Mouse (Mus musculus) myocyte (in vitro differentiated cells): ENCODE data around the gene Gnaq. TPM values are rescaled to one million over a fixed set of nuclear protein-coding genes. Genes with fewer than 3 reads are reported as not detected.

Experiments
- H3K27me3 ChIP-seq: one replicate; pipeline ENCODE4 v1.6.1; 2011; ENCODE audit not compliant: control insufficient read depth, insufficient read depth, insufficient read length
- H3K36me3 ChIP-seq: one replicate; pipeline ENCODE4 v1.6.1; 2011; ENCODE audit not compliant: control insufficient read depth, insufficient read depth
- H3K4me2 ChIP-seq: one replicate; pipeline ENCODE4 v1.6.1; 2011; ENCODE audit warnings: low read depth, control low read depth
- H3K4me3 ChIP-seq: one replicate; pipeline ENCODE4 v1.5.1; 2011; ENCODE audit warnings: mild to moderate bottlenecking, control low read depth, moderate library complexity
- H3K79me2 ChIP-seq: one replicate; pipeline ENCODE4 v1.6.1; 2011; ENCODE audit not compliant: control insufficient read depth, insufficient read depth
- H3ac ChIP-seq: one replicate; pipeline ENCODE4 v1.6.1; 2011; ENCODE audit not compliant: control insufficient read depth, insufficient read length
- CEBPB ChIP-seq: IDR thresholded peaks from 2 replicates; pipeline ENCODE4 v1.6.1; 2011; ENCODE audit warnings: mild to moderate bottlenecking, moderate library complexity; ENCODE audit not compliant: poor library complexity, insufficient read depth, severe bottlenecking
- E2F4 ChIP-seq: IDR thresholded peaks from one replicate; pipeline ENCODE4 v1.6.1; 2011; ENCODE audit warnings: mild to moderate bottlenecking, control low read depth, moderate library complexity; ENCODE audit not compliant: insufficient read depth
- MAX ChIP-seq: IDR thresholded peaks from one replicate; pipeline ENCODE4 v1.6.1; 2011; ENCODE audit warnings: low read depth, mild to moderate bottlenecking, control low read depth
- MYOD1 ChIP-seq, 3 experiments: IDR thresholded peaks; one replicate each; pipeline ENCODE4 v1.6.1; 2011; ENCODE audit warnings: control low read depth in 2 of 3, low read depth in 2 of 3, mild to moderate bottlenecking in 2 of 3, moderate library complexity in 1 of 3; ENCODE audit not compliant: insufficient read length in 2 of 3, control insufficient read depth in 1 of 3
- MYOG ChIP-seq, 3 experiments: IDR thresholded peaks; one replicate each; pipeline ENCODE4 v1.6.1; 2011; ENCODE audit warnings: control low read depth in 2 of 3, low read depth in 2 of 3, mild to moderate bottlenecking in 2 of 3; ENCODE audit not compliant: insufficient read length in 2 of 3, control insufficient read depth in 1 of 3, insufficient read depth in 1 of 3
- POLR2A ChIP-seq: IDR thresholded peaks from one replicate; pipeline ENCODE4 v1.6.1; 2011; ENCODE audit warnings: low read depth, mild to moderate bottlenecking, control low read depth, moderate library complexity; ENCODE audit not compliant: insufficient read length
- POLR2AphosphoS2 ChIP-seq: IDR thresholded peaks from one replicate; pipeline ENCODE4 v1.6.1; 2011; ENCODE audit warnings: low read depth, control low read depth; ENCODE audit not compliant: insufficient read length
- REST ChIP-seq: IDR thresholded peaks from one replicate; pipeline ENCODE4 v1.6.1; 2011; ENCODE audit warnings: mild to moderate bottlenecking, control low read depth, moderate library complexity; ENCODE audit not compliant: insufficient read depth, insufficient read length
- SRF ChIP-seq: IDR thresholded peaks from one replicate; pipeline ENCODE4 v1.6.1; 2011; ENCODE audit warnings: low read depth; ENCODE audit not compliant: control insufficient read depth, insufficient read length
- TCF12 ChIP-seq: IDR thresholded peaks from one replicate; pipeline ENCODE4 v1.6.1; 2011; ENCODE audit warnings: mild to moderate bottlenecking, control low read depth; ENCODE audit not compliant: poor library complexity, insufficient read depth, severe bottlenecking
- TCF3 ChIP-seq: IDR thresholded peaks from one replicate; pipeline ENCODE4 v1.6.1; 2011; ENCODE audit warnings: low read depth, control low read depth; ENCODE audit not compliant: insufficient read length
- USF1 ChIP-seq: IDR thresholded peaks from one replicate; pipeline ENCODE4 v1.6.1; 2011; ENCODE audit warnings: low read depth, mild to moderate bottlenecking, control low read depth, moderate library complexity
- polyA plus RNA-seq: library from polyadenylated mRNA; unstranded; fragments of >200 nt; fragmentation: generic; extraction: Trizol; gene quantifications from one replicate; pipeline ENCODE4 v1.2.1, GENCODE M21; 2012; ENCODE audit warnings: missing spikeins

The Gnaq gene
- polyA plus RNA-seq, 1 experiment = 8.3 TPM

DNA sequence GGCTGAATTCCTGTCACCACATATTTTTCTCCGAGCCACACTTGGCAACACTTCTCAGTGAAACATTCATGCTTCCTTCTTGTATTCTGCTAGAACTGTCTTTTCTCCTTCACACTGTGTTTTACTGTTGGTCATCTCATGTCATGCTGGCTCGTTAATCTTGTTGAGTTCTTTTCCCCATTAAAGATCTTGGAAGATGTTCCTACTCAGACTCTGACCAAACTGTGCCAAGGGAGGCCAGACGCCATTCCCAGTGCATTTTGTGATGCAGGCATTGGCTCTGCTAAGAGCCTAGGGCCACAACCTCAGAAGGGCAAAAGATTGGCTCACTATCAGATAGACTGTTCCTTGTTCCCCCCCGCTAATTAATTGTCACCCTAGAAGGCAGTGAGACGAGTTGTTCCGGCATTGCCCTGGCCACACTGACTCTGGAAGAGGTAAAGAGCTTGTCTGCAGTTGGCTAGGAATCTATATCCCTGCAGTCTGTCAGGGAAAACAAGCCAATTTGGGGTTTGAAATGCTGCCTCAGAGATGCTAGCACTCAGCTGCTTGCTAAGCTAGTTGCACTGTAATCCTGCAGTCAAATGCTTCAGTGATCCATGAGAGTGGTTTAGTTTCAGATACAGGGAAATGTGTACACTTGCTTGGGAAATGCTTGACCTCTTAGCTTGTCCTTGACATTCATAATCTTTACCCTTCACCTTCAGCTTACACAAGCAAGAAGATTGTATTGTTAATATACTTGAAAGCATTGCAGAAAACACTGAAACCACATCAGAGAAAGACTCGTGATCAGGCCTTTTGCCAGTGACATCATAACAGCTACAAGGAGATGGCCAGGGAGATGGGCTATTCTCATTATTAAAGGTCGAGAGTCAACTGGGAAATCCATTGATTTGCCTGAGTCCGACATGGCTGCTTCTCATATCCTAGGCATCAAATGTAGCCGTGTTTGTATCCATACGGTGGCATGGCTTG, 152.7 kb downstream of the Gnaq start:
- no peak for TF ChIP-seq SRF
- no peak for TF ChIP-seq CEBPB
- no peak for TF ChIP-seq MAX
- TF ChIP-seq TCF3 = no peak
- TF ChIP-seq TCF12 = no peak
- TF ChIP-seq MYOG (IDR thresholded peaks at IDR 0.05; ENCODE audit: control insufficient read depth in 1 of 3, insufficient read depth in 1 of 3, insufficient read length in 2 of 3, low read depth in 2 of 3) = no peak
- TF ChIP-seq POLR2AphosphoS2 = no peak
- TF ChIP-seq POLR2A = no peak
- TF ChIP-seq MYOD1 (IDR thresholded peaks at IDR 0.05; ENCODE audit: control insufficient read depth in 1 of 3, insufficient read length in 2 of 3, low read depth in 2 of 3) = no peak
- TF ChIP-seq E2F4 = no peak
- no peak for TF ChIP-seq REST
- TF ChIP-seq USF1 = no peak
- Histone ChIP-seq H3K27me3 (no peaks in the 10 kb centered on the region), H3K36me3 (no peaks in the 10 kb centered on the region), H3K4me2 (no peak overlapping the region), H3K4me3 (no peak overlapping the region), H3ac (no peak overlapping the region), H3K79me2 (peaks cover 9% of the 10 kb centered on the region)

DNA sequence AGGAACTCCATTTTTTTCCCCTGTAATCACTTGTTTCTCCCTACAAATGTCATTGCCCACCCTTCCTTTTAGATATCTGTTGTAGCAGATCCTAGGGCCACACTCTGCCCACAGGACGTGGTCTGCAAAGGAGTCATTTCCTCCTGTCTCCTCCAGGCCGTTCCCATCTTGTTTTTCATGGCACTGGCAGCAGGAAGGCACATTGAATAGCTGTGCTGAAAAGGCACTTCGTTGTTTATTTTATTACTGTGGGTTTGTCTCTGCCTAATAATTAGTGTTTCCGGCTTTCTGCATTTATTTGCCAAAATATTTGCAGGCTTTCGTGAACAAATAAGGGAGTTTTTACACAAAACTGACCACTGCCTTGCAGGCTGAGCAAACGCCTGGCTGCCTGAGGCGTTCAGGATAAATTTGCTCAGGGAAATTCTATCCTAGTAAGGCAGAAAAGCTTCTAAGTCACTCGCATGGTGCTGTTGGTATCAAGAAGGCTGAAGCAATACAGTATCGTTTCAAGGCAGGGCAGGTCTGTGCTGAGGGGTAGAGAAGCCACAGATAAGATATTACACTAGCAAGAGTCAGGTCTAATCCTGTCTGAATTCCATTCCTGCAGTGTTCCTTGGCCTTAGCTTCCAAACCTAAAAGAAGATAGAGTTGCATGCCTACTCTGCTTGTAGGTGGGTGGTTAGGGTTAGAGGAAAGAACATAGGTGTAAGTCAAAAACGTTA, 154.0 kb downstream of the Gnaq start:
- Histone ChIP-seq H3K79me2 (peaks cover 9% of the 10 kb centered on the region), H3K4me3 (no peak overlapping the region), H3K27me3 (no peaks in the 10 kb centered on the region), H3K4me2 (no peak overlapping the region), H3K36me3 (no peaks in the 10 kb centered on the region), H3ac (no peak overlapping the region)
- no peak for TF ChIP-seq CEBPB
- TF ChIP-seq MYOG (IDR thresholded peaks at IDR 0.05; ENCODE audit: control insufficient read depth in 1 of 3, insufficient read depth in 1 of 3, insufficient read length in 2 of 3, low read depth in 2 of 3) = no peak
- TF ChIP-seq POLR2AphosphoS2 = no peak
- TF ChIP-seq TCF3 = no peak
- TF ChIP-seq MAX = no peak
- no peak for TF ChIP-seq E2F4
- TF ChIP-seq REST = no peak
- TF ChIP-seq POLR2A = no peak
- no peak for TF ChIP-seq TCF12
- TF ChIP-seq MYOD1 (IDR thresholded peaks at IDR 0.05; ENCODE audit: control insufficient read depth in 1 of 3, insufficient read length in 2 of 3, low read depth in 2 of 3) = no peak
- TF ChIP-seq SRF = no peak
- TF ChIP-seq USF1 = no peak

DNA sequence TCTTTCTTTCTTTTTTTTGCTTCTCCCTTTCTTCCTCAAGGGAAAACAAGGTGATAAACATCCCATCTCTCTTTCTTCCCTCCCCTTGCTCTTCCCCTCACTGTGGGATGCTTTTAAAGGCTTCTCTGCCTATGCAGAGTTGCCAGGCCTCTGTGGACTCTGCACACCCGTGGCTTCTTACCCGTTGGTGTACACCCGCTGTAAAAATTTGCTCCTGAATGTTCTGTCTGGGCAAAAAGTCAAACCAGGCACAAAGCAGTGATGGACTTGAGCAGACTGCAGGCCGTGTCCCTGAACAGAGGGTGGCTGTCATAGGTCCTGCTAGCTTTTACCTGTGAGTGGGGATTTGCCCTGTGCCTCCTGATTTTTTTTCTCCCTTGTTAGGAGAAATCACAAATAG, 154.7 kb downstream of the Gnaq start:
- Histone ChIP-seq H3K79me2 (peaks cover 9% of the 10 kb centered on the region), H3K4me2 (no peak overlapping the region), H3K27me3 (no peaks in the 10 kb centered on the region), H3ac (no peak overlapping the region), H3K36me3 (no peaks in the 10 kb centered on the region), H3K4me3 (no peak overlapping the region)
- TF ChIP-seq POLR2AphosphoS2 = no peak
- no peak for TF ChIP-seq MAX
- no peak for TF ChIP-seq MYOG (IDR thresholded peaks at IDR 0.05; ENCODE audit: control insufficient read depth in 1 of 3, insufficient read depth in 1 of 3, insufficient read length in 2 of 3, low read depth in 2 of 3)
- TF ChIP-seq TCF12 = no peak
- no peak for TF ChIP-seq E2F4
- TF ChIP-seq TCF3 = no peak

DNA sequence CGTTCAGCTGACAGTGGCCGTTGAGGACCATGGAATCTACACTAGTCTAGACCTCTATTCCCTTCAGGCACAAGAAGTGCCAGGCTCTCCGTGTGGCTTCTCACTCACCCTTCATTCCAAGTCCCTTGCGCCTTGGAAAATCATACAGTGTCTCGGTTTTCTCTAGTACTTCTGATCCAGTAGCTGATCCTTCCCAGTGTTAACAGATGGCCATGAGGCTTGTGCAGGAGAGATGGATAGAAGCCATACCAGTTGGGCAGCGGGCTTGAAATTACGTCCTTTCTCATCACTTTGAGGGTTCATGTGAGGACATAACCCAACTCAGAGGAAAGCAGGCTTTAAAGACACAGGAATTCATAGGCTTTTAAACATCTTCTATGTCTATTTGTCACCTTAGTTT, 155.3 kb downstream of the Gnaq start:
- no peak overlapping the region for H3K4me3 ChIP-seq
- H3K36me3 ChIP-seq = no peaks in the 10 kb centered on the region
- H3K79me2 ChIP-seq = peaks cover 9% of the 10 kb centered on the region
- no peaks in the 10 kb centered on the region for H3K27me3 ChIP-seq
- H3ac ChIP-seq = no peak overlapping the region
- H3K4me2 ChIP-seq = no peak overlapping the region
- TF ChIP-seq E2F4 (no peak), TCF12 (no peak), CEBPB (no peak), TCF3 (no peak), REST (no peak), USF1 (no peak), MYOD1 (IDR thresholded peaks at IDR 0.05; ENCODE audit: control insufficient read depth in 1 of 3, insufficient read length in 2 of 3, low read depth in 2 of 3) (no peak), MYOG (IDR thresholded peaks at IDR 0.05; ENCODE audit: control insufficient read depth in 1 of 3, insufficient read depth in 1 of 3, insufficient read length in 2 of 3, low read depth in 2 of 3) (no peak), POLR2A (no peak), POLR2AphosphoS2 (no peak), SRF (no peak), MAX (no peak)
